Mouse (Mus musculus) thymus, adult 18-20 months (tissue): ENCODE measurements around the gene B3galnt1.

Experiments used
- DNase-seq, 2 experiments: peaks; one replicate each; pipeline ENCODE4 v3.0.0; 2022; ENCODE audit warnings: mixed read lengths in 2 of 2

The B3galnt1 gene

GRCm38 (mm10) chr3:69561686-69562085, 37.1 kb downstream of the B3galnt1 start:
- no peak for DNase-seq

GRCm38 (mm10) chr3:69559975-69560330, 38.8 kb downstream of the B3galnt1 start:
- no peak for DNase-seq

- no peak for DNase-seq
These were observed 39.3 kb downstream of the B3galnt1 start for GRCm38 (mm10) chr3:69559316-69559974.

DNA sequence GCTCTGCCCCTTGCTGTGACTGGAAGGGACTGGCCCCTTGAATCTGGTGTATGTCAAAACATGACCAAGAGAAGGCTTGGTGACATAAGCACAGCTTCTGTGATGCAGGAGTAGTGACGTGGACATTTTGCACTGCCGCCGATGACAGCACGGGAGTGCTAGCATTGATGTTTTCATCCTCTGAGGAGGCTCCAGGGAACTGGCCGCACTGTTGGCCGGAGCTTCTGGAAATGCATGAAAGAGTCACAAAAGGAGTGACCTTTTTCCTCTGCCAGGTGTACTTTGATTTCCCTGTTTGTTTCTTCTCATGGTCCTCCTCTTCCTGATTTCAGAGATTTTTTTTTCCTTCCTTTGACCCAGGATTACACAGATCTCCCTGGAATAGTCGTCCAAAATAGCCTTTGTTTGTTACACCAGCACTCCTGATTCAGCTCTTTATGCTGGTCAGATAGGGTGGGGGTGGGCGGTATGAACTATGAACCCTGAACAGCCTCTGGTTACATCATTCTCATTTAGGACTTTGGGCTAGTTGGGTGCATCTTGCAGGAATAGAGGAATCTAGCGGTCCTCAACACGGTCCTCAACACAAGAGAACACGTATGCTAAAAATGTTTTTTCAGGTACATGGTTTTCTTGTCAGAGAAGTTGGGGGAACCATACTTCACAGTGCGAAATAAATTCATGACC, 42.5 kb downstream of the B3galnt1 start:
- DNase-seq, result no peak

DNA sequence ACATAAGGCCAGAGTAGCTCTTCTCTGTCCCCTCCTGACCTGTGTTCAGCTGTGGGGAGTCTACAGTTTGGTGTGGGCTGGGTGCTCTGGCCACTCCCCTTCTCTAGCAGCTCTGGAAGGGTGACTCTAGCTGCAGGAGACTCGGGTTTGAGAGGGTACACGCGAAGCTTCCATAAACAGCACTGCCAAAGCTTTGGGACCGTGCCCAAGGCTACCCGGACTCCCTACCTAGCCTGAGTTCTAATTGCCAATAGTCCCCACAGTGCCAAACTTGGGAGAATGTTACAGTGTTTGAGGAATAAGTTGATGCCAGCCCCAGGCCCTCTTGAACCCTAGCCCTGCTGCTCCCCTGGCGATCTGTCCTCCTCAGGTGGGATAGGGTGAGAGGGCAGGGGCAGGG, 43.2 kb downstream of the B3galnt1 start:
- DNase-seq, result no peak

DNA sequence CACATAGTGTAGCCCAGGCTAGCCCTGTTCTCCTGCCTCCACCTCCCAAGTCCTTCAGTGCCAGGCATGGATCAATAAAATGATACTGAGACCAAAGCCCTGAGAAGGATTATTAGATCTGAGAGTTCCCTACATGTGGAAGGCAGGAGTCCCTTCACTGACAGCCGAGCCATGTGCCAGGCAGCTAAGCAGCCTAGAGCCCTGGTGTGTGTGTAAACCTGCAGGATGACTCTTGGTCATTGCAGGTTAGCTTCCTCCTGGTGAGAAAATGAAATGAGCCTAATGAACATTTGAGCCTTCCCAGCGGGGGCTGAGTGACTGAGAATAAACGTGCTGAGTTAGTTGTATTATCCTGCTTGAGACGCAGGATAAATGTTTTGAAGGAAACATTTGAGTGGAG, 49.2 kb downstream of the B3galnt1 start:
- no peak for DNase-seq

DNA sequence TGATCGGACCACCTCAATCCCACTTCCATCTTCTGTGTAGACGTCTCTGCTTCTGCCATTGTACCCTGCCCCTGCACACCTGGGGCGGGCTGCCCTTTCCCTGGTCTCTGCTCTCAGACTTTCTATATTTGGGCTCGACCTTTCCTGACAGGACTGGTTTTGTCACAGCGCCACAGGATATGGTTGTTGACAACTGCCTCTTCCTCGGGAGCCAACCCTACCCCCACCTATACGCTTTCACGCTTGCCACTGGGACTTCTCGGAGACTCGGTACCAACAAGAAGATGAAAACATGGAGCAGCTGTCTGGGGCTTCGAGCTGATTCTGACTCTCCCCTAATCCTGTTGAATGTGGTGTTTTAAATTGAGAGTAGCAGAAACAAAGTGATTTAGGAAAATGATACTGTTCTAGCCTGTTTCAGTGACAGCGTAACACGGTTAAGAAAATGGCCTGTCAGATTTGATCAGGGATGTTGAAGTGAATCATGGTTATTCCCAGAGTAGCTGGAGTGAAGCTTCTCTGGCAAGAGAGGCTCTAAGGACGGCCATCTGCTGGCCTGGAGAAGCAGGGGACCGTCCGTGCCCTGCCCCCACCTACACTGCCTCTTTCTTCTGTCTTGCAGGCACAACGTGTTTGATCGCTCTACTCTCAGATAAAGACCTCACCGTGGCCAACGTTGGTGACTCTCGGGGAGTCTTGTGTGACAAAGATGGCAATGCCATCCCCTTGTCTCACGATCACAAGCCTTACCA, 49.9 kb downstream of the B3galnt1 start:
- no peak for DNase-seq

- no peak for DNase-seq
These were observed 53.7 kb downstream of the B3galnt1 start for GRCm38 (mm10) chr3:69545017-69545416.

GRCm38 (mm10) chr3:69543730-69544129, 55.0 kb downstream of the B3galnt1 start:
- DNase-seq, result no peak

DNA sequence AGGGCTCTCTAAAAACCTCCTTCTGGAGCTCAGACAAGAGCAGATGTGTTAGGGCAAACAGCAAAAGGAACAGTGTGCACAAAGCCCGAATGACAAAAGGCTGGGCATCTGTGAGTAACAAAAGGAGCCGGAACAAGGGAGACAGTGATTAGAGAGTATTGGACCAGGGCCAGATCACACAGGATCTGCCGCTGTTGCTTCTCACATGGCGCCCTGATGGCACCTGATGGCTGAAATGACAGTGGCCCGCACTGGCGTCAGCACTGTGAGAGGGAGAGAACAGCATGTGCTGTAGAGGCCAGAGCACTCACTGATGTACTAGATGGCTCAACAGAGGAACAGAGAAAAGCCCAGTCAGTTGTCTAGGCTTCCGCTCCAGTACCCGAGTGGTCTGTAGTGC, 55.8 kb downstream of the B3galnt1 start:
- no peak for DNase-seq

- DNase-seq, result no peak
These were observed 62.7 kb downstream of the B3galnt1 start for GRCm38 (mm10) chr3:69535941-69536647.

GRCm38 (mm10) chr3:69535486-69535885, 63.3 kb downstream of the B3galnt1 start:
- DNase-seq, result no peak

DNA sequence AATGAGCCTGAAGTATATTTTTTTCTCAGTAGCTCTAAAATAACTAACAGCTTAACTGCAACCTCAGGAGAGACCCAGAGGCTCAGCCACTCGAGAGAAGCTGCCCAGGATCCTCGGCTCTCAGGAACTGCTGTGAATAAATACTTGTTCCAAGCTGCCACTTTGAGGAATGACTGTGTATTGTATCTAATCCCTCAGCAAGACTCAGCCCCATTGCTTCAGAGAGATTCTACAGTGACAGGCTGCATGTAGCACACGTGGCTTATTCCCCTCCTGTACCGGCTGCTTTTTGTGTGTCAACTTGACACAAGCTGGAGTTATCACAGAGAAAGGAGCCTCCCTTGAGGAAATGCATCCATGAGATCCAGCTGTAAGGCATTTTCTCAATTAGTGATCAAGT, 66.1 kb downstream of the B3galnt1 start:
- DNase-seq, result no peak

- DNase-seq, result no peak
These were observed 67.2 kb downstream of the B3galnt1 start for GRCm38 (mm10) chr3:69531511-69531910.

DNA sequence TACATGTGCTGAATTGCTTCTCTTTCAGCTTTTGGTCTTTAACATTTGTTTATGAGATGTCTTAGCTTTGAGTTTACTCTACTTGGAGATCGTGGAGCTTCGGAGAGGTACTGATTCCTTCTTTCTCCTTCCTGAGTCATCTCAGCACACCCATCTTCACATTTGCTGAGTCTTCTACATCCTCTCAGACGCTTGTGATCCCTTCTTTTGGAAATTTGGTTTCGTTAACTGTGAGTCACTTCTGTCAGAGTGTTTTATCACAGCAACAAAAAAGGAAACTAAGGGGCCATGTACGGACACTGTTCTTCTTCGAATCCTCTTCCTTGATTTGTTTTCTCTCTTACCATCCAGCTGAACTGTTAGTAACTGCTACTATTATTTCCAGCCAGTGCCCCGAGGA, 69.2 kb downstream of the B3galnt1 start:
- DNase-seq, result no peak

GRCm38 (mm10) chr3:69527384-69527783, 71.4 kb downstream of the B3galnt1 start:
- DNase-seq, result no peak

DNA sequence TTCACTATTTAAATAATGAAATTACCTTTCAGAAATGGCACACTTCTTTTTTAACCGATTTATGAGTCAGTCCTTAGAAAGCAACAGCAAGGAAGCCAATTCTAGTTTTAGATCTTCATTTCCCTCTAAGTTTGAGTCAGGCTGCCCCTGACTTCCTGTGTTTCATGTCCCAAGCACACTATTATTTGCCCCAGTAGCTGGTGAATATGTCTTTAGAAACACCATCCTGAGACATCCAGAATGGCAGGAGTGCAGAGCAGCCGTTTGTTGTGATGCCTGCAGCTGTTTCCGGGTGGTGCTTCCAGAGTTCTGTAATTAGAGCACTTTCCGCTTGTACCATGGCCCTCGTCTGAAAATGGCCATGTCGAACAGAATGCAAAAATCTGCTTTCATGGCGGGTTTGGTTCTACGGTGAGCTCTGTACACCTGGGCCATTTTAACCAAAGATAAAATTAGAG, 73.7 kb downstream of the B3galnt1 start:
- no peak for DNase-seq

DNA sequence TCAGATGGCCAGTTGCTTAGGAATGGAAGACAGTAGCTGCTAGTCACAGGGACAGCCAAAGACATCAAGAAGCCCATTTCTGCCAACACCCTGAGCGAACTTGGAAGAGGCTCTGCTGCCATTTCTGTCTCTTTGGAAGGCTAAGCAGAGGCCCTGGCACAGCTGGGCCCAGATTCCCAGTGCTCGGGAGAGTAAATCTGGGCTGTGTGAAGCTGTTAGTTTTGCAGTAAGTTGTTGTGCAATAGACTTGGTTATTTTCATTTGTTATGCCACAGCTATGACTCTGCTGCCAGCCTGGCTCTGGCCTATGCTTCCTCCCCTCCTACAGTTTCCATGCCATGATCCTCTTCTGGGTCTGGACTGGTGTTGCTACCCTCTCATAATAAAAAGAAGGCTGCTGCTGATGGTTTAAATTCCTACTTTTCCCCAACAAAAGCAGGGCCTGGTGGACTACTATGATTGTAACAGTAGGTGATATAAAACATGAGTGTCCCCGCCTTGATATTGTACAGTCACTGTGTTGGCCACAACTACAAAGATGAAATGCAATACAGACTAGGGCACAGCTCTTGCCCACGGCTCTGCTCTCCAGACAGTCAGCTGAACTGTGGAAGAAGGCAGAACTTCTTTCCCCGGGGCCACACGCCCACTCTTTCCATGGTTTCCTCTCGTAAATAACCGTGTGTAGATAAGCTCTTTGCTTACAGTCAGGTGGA, 74.2 kb downstream of the B3galnt1 start:
- DNase-seq, result no peak
